Mouse (Mus musculus) G1E (cell line): ENCODE data around the gene Heg1.

ENCODE experiments used
- CTCF ChIP-seq: IDR thresholded peaks from 2 replicates; pipeline ENCODE4 v1.5.1; 2012; ENCODE audit warnings: low read depth, low read length, inconsistent platforms, mixed read lengths
- GATA1 ChIP-seq: IDR thresholded peaks from 2 replicates; pipeline ENCODE4 v1.6.1; 2012; ENCODE audit warnings: borderline replicate concordance, low read length, inconsistent platforms, mixed read lengths
- GATA2 ChIP-seq: IDR thresholded peaks from 2 replicates; pipeline ENCODE4 v1.6.1; 2012; ENCODE audit warnings: low read depth, low read length, inconsistent platforms, borderline replicate concordance
- POLR2AphosphoS5 ChIP-seq: IDR thresholded peaks from 2 replicates; pipeline ENCODE4 v1.6.1; 2012; ENCODE audit warnings: low read depth, low read length, inconsistent platforms; ENCODE audit not compliant: insufficient replicate concordance
- TAL1 ChIP-seq: conservative IDR thresholded peaks from 2 replicates; pipeline ENCODE4 v1.6.1; 2012; ENCODE audit warnings: low read depth, low read length, inconsistent platforms, mixed read lengths

GRCm38 (mm10) chr16:33726261-33726660 is 42.1 kb downstream of the Heg1 start:
- TF ChIP-seq CTCF = no peak
- TF ChIP-seq TAL1 = no peak
- TF ChIP-seq GATA1 = no peak
- no peak for TF ChIP-seq GATA2
- TF ChIP-seq POLR2AphosphoS5 = no peak
